Mouse (Mus musculus): ENCODE results near the gene E2f4. TPM values are rescaled to one million over a fixed set of nuclear protein-coding genes. Genes with fewer than 3 reads are reported as not detected.

Gene E2f4
- total RNA-seq, 2 experiments from 2014 or later: 18.7 to 22.3 TPM

DNA sequence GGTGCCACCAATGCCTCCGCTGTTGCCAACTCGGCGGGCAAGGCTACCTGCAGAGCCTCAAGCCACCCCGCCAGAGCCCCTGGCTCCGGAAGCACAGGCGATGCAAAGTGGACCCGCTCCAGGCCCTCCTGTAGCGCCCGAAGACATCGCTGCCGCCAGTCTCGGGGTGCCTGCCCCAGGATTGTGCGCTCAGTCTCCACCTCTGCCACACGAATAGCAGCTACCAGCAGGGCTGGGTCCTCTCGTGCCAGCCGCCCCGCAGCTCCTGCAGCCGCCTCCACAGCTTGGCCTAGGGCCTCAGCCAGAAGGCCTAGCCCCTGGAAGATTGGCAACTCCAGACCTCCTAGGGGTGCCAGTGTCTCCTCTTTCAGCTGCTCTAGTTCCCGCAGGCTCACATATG, 4.1 kb upstream of the E2f4 start:
- DNase-seq: no peak

DNA sequence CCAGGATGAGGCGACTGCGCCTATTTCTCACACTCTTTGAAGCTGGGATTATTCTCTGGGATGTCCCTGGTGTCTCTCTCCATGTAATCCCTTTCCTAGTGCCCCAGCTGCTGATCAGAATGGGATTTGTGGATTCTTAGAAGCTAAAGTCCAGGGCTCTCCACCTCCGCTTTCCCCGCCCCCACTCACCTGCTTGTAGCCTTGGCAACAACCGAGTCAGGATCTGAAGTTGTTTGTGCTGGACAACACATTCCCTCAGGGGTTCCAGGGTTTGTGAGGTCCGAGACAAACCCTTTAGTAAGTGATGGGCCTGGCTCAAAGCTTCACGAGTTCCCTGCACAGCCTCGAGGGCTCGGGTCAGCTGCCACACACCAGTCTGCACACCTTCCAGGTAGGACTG, 2.7 kb upstream of the E2f4 start:
- DNase-seq: no peak

- no peak for DNase-seq
Observed at GRCm38 (mm10) chr8:105295256-105295655, 2.2 kb upstream of the E2f4 start.

DNA sequence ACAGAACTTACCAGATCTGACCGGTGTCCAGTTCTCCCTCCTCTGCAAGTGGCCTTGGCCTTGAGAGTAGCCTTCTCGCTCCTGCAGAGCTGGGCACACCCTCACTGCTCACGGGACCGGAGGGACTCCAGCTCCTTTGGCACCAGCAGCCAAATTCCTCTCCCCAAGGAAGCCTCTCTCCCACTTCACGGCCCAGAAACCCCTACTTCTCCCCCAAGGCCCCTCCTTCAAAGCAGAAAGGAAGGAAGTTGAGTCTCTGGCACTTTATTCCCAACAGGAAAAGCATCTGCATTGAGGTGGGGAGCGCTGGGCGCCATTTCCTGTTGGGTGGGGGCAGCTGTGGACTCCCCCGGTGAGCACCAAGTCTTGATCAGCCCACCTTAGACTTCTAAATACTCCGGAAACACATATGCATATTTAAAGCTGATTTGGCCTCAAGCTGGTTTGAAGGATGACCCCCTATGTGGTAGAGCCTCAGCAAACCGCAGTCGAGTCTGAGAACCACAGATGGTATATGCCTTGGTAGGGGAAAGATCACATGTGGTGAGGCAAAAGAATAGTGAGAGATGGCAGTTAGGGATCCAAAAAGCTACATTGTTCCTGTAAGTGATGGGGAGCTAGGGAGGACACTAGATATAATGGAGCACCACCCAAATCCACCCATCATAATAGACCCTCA, 1.4 kb upstream of the E2f4 start, which contains the start of gene Exoc3l:
Exoc3l (minus strand) TSS at position 207 of the 679 bp plus-strand sequence.
- DNase-seq: no peak

DNA sequence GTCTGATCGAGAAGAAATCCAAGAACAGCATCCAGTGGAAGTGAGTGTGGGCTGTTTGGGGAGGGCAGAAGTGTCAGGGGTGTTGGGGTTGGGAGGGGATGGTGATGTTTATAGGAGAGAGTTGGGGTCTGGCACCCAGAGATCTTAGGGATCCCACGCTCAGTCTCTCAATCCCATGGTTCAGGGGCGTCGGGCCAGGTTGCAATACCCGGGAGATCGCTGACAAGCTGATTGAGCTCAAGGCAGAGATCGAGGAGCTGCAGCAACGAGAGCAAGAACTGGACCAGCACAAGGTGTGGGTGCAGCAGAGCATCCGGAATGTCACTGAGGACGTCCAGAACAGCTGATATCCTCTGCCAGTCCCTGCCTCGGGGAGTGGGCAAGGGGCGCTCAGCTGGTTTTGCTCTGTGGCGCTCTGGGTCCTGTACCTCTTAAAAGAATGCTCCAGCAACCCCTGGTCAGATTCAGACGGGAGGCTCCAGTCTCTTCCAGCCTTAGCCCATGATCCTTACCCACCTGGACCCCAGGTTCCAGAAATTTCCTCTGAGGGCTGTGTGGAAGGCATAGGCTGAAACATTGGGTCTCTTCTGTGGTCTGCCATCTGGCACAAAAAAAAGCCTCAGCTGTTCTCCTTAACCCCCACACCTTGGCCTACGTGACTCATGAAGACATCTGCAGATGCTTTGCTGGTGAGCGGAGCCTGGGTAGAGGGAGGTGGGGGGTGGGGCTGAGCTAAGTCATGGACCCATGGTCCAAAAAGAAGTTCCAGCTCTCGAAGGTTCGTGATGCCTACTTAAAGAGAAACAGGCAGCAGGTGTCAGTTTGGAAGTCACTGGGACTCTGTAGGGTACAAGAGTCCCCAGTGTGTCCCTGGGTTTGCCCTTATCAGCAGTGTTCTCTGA, 1.1 kb downstream of the E2f4 start:
- no peak for DNase-seq

DNA sequence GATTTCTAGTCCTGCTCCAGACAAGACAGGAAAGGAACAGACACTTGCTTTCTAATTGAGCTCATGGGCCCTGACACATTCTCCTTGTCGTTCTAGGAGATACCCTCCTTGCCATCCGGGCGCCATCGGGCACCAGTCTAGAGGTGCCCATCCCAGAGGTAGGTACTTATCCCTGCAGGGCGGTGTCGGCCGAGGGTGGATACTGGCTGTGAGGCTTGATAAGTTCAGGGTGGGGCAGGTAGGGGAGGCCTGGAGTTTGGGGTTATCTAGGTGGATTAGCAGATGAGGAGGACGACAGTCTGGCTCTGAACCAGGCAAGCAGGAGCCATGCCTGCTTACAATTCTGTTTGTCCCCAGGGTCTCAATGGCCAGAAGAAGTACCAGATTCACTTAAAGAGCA, 2.5 kb downstream of the E2f4 start:
- DNase-seq: no peak

DNA sequence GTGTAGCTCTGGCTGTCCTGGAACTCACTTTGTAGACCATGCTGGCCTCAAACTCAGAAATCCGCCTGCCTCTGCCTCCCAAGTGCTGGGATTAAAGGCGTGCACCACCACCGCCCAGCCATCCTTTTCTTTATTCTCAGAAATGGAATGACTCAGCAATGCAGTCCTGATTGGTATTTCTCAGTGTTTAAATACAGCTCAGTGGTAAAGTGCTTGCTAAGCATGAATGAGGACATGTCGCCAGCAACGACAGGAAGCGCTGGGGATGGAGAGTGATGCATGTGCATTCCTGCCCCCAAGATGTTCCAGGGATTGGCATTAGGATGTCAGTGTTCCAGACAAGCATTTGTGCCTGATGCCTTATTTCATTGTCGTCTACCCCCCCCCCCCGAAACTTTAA, 5.9 kb downstream of the E2f4 start:
- no peak for DNase-seq

DNA sequence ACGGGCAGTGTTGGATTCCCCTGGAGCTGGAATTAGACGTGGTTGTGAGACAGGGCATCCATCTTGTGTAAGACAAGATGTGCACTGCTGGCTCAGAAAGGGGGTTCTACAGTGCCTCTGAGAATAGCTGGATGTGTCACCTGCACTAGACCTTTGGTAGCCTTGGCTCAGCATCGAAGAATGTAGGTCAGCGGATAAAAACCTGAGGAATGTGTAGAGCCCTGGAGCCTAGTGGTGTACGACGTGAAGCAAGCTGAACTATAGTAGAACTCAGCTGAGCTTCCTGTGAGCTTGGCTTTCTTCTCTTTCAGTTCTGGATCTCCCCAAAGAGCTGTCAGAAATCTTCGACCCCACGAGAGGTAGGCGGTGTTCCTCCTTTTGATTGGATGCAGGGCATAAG, 6.4 kb downstream of the E2f4 start:
- no peak for DNase-seq

GRCm38 (mm10) chr8:105304325-105305210, 7.1 kb downstream of the E2f4 start:
- DNase-seq: no peak

- no peak for DNase-seq
Observed at GRCm38 (mm10) chr8:105305211-105306145, 8.0 kb downstream of the E2f4 start, which contains the start of gene Elmo3. TSS of gene Elmo3 (plus strand) at chr8:105305601.

GRCm38 (mm10) chr8:105306146-105306691, 8.8 kb downstream of the E2f4 start:
- no peak for DNase-seq

DNA sequence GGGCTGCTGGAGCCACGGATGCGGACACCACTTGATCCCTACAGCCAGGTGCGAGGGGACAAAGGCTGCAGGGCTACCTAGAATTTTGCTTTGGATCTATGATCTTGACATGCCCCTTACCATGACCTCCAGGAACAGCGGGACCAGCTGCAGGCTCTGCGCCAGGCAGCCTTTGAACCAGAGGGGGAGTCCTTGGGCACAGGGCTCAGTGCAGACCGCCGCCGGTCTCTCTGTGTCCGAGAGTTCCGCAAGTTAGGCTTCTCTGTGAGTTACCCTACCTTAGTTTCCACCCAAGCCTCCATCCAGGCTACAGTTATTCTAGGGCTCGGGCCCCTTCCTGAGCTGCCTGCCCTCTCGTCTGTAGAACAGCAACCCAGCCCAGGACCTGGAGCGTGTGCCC, 10.2 kb downstream of the E2f4 start:
- DNase-seq: no peak

- no peak for DNase-seq
Observed at GRCm38 (mm10) chr8:105308428-105308827, 11.0 kb downstream of the E2f4 start.

- DNase-seq: no peak
Observed at GRCm38 (mm10) chr8:105309142-105309847, 11.8 kb downstream of the E2f4 start.

DNA sequence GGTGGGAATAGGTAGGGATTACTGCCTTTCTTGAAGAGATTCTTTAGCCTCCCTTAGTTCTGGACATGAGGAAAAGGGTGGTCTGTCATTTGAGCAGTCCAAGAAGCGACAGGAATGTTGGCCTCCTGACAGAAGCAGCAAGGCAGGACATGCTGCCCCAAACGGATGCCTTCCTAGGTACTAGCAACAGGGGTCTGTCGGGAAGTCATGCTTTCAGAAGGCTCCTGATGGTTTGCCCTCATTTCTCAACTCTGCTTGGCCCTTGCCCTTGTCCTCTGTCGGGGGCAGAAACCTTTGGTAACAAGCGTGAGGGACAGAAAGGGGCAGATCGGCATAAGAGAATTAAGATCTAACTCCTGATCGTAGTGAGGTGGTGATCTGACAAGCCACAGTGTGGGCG, 12.7 kb downstream of the E2f4 start:
- no peak for DNase-seq

DNA sequence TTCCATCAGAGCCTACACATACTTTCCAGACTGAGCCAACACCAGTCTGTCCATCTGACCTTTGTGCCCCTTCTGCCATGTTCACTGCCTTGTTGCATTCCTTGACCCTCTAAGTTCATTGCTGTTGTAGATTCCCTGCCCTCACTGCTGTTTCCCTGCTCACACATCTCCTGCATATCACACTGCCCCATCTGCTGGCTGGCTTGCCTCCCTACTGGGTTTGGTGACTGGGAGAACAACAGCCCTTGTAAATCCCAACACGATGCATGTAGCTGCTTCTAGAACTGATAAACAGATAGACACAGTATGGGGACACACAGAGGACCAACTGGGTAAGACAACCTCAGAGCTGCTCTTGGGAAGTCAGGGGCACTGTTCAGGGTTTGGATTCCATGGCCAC, 14.3 kb downstream of the E2f4 start:
- DNase-seq: no peak

- DNase-seq: no peak
Observed at GRCm38 (mm10) chr8:105312891-105313481, 15.5 kb downstream of the E2f4 start.

GRCm38 (mm10) chr8:105313622-105314402, 16.3 kb downstream of the E2f4 start:
- DNase-seq: no peak

Measured in gastrocnemius, postnatal 10 days (tissue).